Mouse (Mus musculus): ENCODE measurements at regions not wholly inside any gene's neighbourhood (a gene's known extent, or its start where the extent isn't known, plus 50 kb on each side); places are given as distances from the start of the nearest gene placed in this dataset.

GRCm38 (mm10) chr4:23490224-23490623, 1002.1 kb upstream of the Pou3f2 start:
- no peak for DNase-seq (ENCODE audit: low spot score in 2 of 2)

DNA sequence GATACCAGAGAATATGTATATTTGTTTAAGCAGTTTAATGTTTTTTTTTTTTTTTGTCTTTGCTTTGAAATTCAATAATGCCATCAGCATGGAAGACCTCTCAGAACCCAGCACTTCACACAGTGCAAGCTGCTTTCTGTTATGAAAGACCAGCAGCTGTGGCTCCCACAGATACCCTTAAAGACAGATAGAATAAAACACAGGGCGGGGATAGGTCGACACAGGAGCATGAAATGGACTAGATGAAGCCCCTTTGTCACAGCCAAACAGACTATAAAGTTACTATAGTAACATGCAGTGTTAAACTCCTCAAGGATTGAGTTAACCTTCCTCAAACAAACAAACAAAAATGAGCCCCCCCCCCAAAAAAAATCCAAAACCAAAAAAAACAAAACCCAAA, 1003.1 kb upstream of the Pou3f2 start:
- DNase-seq (ENCODE audit: low spot score in 2 of 2) = no peak

DNA sequence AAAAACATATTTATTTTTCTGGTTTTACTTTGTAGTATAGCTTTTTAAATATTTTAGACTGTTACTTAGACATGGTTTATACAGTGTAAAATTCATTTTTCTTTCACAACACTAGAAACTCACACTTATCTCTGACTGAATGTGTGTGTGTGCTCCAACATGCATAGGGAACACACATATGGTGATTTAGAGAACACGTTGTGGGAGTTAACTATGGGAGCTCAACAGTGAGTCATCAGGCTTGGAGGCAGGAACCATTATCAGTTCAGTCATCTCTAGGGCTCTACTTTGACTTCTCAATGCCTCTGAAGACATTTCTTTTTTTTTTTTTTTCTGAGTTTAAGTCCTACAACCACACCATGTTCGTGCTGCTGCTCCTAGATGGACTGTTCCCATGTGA, 997.5 kb upstream of the Mms22l start:
- DNase-seq (ENCODE audit: low spot score in 2 of 2) = peak in 1 of 2 experiments; percentile 10

- no peak for DNase-seq (ENCODE audit: low spot score in 2 of 2)
These were observed 991.4 kb upstream of the Mms22l start for GRCm38 (mm10) chr4:23504770-23505420.

DNA sequence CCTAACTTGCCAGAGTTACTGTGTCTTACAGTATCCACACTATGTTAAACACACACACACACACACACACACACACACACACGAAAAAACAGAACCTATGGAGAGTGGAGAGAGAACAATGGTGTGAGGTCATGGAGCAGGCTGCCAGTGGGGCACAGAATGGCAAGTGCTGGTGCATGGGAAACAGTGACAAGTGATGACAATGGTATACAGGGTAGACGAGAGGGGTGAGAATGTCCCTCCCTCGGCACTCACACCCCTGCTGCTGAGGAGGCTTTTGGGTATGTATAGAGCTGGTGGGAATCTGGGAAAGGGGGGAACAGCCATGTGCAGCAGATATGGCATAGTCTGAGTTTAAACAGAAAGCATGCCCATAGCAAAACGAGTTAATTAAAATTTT, 985.4 kb upstream of the Mms22l start:
- no peak for DNase-seq (ENCODE audit: low spot score in 2 of 2)

DNA sequence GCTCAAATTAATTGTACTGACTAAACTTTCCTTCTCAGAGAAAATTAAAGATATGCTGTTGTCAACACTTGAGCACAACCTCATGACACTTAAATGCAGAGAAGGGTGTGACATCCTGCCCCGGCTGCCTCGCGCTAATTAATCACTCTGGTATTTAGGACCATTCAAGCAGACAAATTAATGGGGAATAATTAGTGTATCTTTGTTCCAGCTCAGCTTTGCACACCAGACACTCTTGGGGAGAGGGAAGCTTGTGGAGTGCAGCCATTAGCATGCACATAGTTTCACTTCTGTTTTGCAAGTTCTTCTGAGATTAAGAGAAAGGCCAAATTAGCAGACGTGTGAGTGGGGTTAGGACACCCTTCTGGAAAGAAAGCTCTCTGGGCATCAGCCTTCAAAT, 984.2 kb upstream of the Mms22l start:
- DNase-seq (ENCODE audit: low spot score in 2 of 2) = no peak

GRCm38 (mm10) chr4:23513939-23514338, 982.3 kb upstream of the Mms22l start:
- no peak for DNase-seq (ENCODE audit: low spot score in 2 of 2)
